Comparison of ENCODE assay signal across 8 mouse cellular contexts in genomic region chr4:140648443-140649206, GRCm38 (mm10). TPM values are rescaled to one million over a fixed set of nuclear protein-coding genes. Genes with fewer than 3 reads are reported as not detected.
DNase-seq lines count a peak whose midpoint lies in the region; ATAC-seq and TF ChIP-seq lines count a peak whose summit lies in the region.

No protein-coding gene starts in this region.

- no peak for TF ChIP-seq CTCF in E14TG2a.4 (conservative IDR thresholded peaks at IDR 0.05; ENCODE audit: low read length)
- TF ChIP-seq CTCF in heart, adult 2 months (IDR thresholded peaks at IDR 0.05), result no peak

- ATAC-seq in erythroblast, adult 5-6 weeks (replicated peaks; ENCODE audit: low FRiP score, poor library complexity, severe bottlenecking), result no peak
- 0 out of 2 replicates have a peak, but pooled peaks have one; percentile 21 for ATAC-seq in common myeloid progenitor, adult 5-6 weeks (replicated peaks; ENCODE audit: low read depth, poor library complexity, severe bottlenecking)
- ATAC-seq in midbrain, embryonic 14.5 days (ENCODE audit: low FRiP score, low TSS enrichment), result peak; percentile 72

- H3K79me2 ChIP-seq in heart, adult 2 months (replicated peaks; ENCODE audit: control insufficient read depth, insufficient read depth, low read length), result no peaks in the 10 kb centered on the region

- H3K27ac ChIP-seq in heart, adult 2 months, result peak overlapping the region; percentile 89
- peak overlapping the region; percentile 99 for H3K27ac ChIP-seq in midbrain, embryonic 14.5 days (replicated peaks; ENCODE audit: low read depth, low read length)

- peak overlapping the region; percentile 91 for H3K9ac ChIP-seq in heart, adult 2 months (ENCODE audit: low read depth, low read length)
- H3K9ac ChIP-seq in midbrain, embryonic 14.5 days (replicated peaks; ENCODE audit: low read length), result peak overlapping the region; percentile 97

- peaks cover 42% of the 10 kb centered on the region for H3K27me3 ChIP-seq in erythroblast, embryonic 14.5 days (ENCODE audit: control insufficient read depth)
- peaks cover 46% of the 10 kb centered on the region for H3K27me3 ChIP-seq in E14TG2a.4 (ENCODE audit: insufficient read depth, low read length)
- no peaks in the 10 kb centered on the region for H3K27me3 ChIP-seq in heart, adult 2 months (ENCODE audit: control insufficient read depth, insufficient read depth, low read length)
- no peaks in the 10 kb centered on the region for H3K27me3 ChIP-seq in midbrain, embryonic 14.5 days (ENCODE audit: control insufficient read depth, insufficient read depth, low read length)

- DNase-seq in heart, adult 2 months, result peak; percentile 71 to 78
- DNase-seq in kidney, postnatal 4 days, result peak; percentile 69 to 77
- DNase-seq in midbrain, embryonic 14.5 days, result peak; percentile 82
- DNase-seq in urinary bladder, adult 18-20 months (ENCODE audit: low spot score in 2 of 2), result no peak

- no peaks in the 10 kb centered on the region for H3K9me3 ChIP-seq in erythroblast, embryonic 14.5 days (ENCODE audit: control insufficient read depth, low read length)
- no peaks in the 10 kb centered on the region for H3K9me3 ChIP-seq in E14TG2a.4 (ENCODE audit: low read length)
- H3K9me3 ChIP-seq in midbrain, embryonic 14.5 days (ENCODE audit: control insufficient read depth, low read length), result no peaks in the 10 kb centered on the region

- H3K4me3 ChIP-seq in erythroblast, embryonic 14.5 days (replicated peaks), result peak overlapping the region; percentile 32
- H3K4me3 ChIP-seq in E14TG2a.4 (replicated peaks; ENCODE audit: low read length), result peak overlapping the region; percentile 77
- H3K4me3 ChIP-seq in heart, adult 2 months, result peak overlapping the region; percentile 68
- H3K4me3 ChIP-seq in midbrain, embryonic 14.5 days (replicated peaks; ENCODE audit: low read depth, low read length), result peak overlapping the region; percentile 69

- TF ChIP-seq EP300 in heart, adult 2 months (IDR thresholded peaks at IDR 0.05; ENCODE audit: insufficient read depth, low read depth, low read length), result no peak

- H3K4me1 ChIP-seq in erythroblast, embryonic 14.5 days (ENCODE audit: control insufficient read depth), result no peaks in the 10 kb centered on the region
- H3K4me1 ChIP-seq in E14TG2a.4 (replicated peaks; ENCODE audit: low read depth, low read length), result peaks cover 48% of the 10 kb centered on the region
- H3K4me1 ChIP-seq in heart, adult 2 months (ENCODE audit: control insufficient read depth, insufficient read depth, low read length), result peaks cover 4% of the 10 kb centered on the region; the same call in 1 of the 2 replicates
- H3K4me1 ChIP-seq in midbrain, embryonic 14.5 days (ENCODE audit: control insufficient read depth, insufficient read depth, low read length), result peaks cover 32% of the 10 kb centered on the region

- WGBS in heart, adult 2 months, result 1% methylated on average over 49 of the region's 50 CpGs
- WGBS in midbrain, embryonic 14.5 days, result 1% methylated on average over 40 of the region's 50 CpGs

- no peaks in the 10 kb centered on the region for H3K36me3 ChIP-seq in erythroblast, embryonic 14.5 days (ENCODE audit: control insufficient read depth)
- peaks cover 11% of the 10 kb centered on the region; the same call in 1 of the 2 replicates for H3K36me3 ChIP-seq in E14TG2a.4 (ENCODE audit: insufficient read depth, low read length)
- no peaks in the 10 kb centered on the region for H3K36me3 ChIP-seq in heart, adult 2 months (ENCODE audit: control insufficient read depth, insufficient read depth, low read length)
- 0 out of 2 replicates have a peak, but pooled peaks cover 3% of the 10 kb centered on the region for H3K36me3 ChIP-seq in midbrain, embryonic 14.5 days (ENCODE audit: control insufficient read depth, insufficient read depth, low read length)

- peak overlapping the region; percentile 64 for H3K4me2 ChIP-seq in midbrain, embryonic 14.5 days (ENCODE audit: low read length)

- no peak for TF ChIP-seq POLR2A in heart, adult 2 months (IDR thresholded peaks at IDR 0.05; ENCODE audit: insufficient read depth, low read depth, low read length)

- intact Hi-C loops in heart, adult 2 months (cut with DNase I), result no loop called here

RNA-seq across cellular contexts. Expression of gene Arhgef10l, which starts 17.2 kb away (rescaled TPM):
- polyA plus RNA-seq in erythroblast, embryonic 14.5 days (2012), result 0.12 TPM in 1 of 2 replicates, not detected in the other
- 1.5 and 7.3 TPM in 2 replicates for total RNA-seq in erythroblast, adult 5-6 weeks (2015; ENCODE audit: low replicate concordance)
- 2.6 and 4.5 TPM in 2 replicates for total RNA-seq in erythroblast, adult 5-6 weeks (2017; ENCODE audit: low replicate concordance)
- total RNA-seq in common myeloid progenitor, adult 5-6 weeks (2017), result 0.78 and 1.8 TPM in 2 replicates
- total RNA-seq in heart, adult 2 months (2021), result 10 to 100 TPM; 61.0 to 74.4 TPM
- polyA plus RNA-seq in heart, adult 2 months (2012; rRNA removed), result 54.7 and 75.6 TPM in 2 replicates
- polyA plus RNA-seq in midbrain, embryonic 14.5 days (2014; fragmentation: Nextera tagmentation; extraction: Ambion mirVana), result 18.7 and 24.6 TPM in 2 replicates

RNA-seq across cellular contexts. Expression of gene Rcc2, which starts 51.7 kb away (rescaled TPM):
- polyA plus RNA-seq in erythroblast, embryonic 14.5 days (2012), result 31.0 and 36.3 TPM in 2 replicates
- 10.6 and 17.8 TPM in 2 replicates for total RNA-seq in erythroblast, adult 5-6 weeks (2015; ENCODE audit: low replicate concordance)
- 21.0 and 24.1 TPM in 2 replicates for total RNA-seq in erythroblast, adult 5-6 weeks (2017; ENCODE audit: low replicate concordance)
- 149 and 161 TPM in 2 replicates for total RNA-seq in common myeloid progenitor, adult 5-6 weeks (2017)
- 10 to 100 TPM; 13.7 to 14.2 TPM for total RNA-seq in heart, adult 2 months (2021)
- 12.4 and 14.1 TPM in 2 replicates for polyA plus RNA-seq in heart, adult 2 months (2012; rRNA removed)
- polyA plus RNA-seq in midbrain, embryonic 14.5 days (2014; fragmentation: Nextera tagmentation; extraction: Ambion mirVana), result 21.2 and 21.5 TPM in 2 replicates

Comparison
In these comparisons a context has a peak if more than half of its experiments do, and no peak if none do; other contexts are left out.
1. DNase-seq: peak in heart, adult 2 months (2 of 2), kidney, postnatal 4 days (2 of 2) and midbrain, embryonic 14.5 days (single experiment); none in urinary bladder, adult 18-20 months (0 of 2).
2. RNA of gene Arhgef10l, which starts 17.2 kb away (total RNA-seq): 61.0 to 74.4 TPM in heart, adult 2 months; 1.5 to 7.3 TPM in erythroblast, adult 5-6 weeks and 0.78 to 1.8 TPM in common myeloid progenitor, adult 5-6 weeks; every median in the first group is over 4 times any median in the second.
3. Peak in every context shown above with its lines, with median percentiles within 50 percentile points of each other: H3K4me3 ChIP-seq.